Mouse (Mus musculus) ES-E14 (cell line): ENCODE measurements at regions not wholly inside any gene's neighbourhood (a gene's known extent, or its start where the extent isn't known, plus 50 kb on each side); places are given as distances from the start of the nearest gene placed in this dataset.

Source experiments
- CHD2 ChIP-seq: IDR thresholded peaks from 2 replicates; pipeline ENCODE4 v1.6.1; 2014; ENCODE audit warnings: mild to moderate bottlenecking, low read depth, low read length, inconsistent platforms
- HCFC1 ChIP-seq: IDR thresholded peaks from 2 replicates; pipeline ENCODE4 v1.6.1; 2012; ENCODE audit warnings: low read length, inconsistent platforms, borderline replicate concordance; ENCODE audit not compliant: insufficient read depth
- MAFK ChIP-seq: IDR thresholded peaks from 2 replicates; pipeline ENCODE4 v1.6.1; 2014; ENCODE audit warnings: mild to moderate bottlenecking, low read depth, low read length, inconsistent platforms; ENCODE audit not compliant: insufficient read depth
- ZC3H11A ChIP-seq: IDR thresholded peaks from 2 replicates; pipeline ENCODE4 v1.6.1; 2012; ENCODE audit warnings: low read depth, mild to moderate bottlenecking, inconsistent platforms, low read length, borderline replicate concordance
- ZNF384 ChIP-seq: IDR thresholded peaks from 2 replicates; pipeline ENCODE4 v1.6.1; 2012; ENCODE audit warnings: low read depth, low read length, inconsistent platforms

DNA sequence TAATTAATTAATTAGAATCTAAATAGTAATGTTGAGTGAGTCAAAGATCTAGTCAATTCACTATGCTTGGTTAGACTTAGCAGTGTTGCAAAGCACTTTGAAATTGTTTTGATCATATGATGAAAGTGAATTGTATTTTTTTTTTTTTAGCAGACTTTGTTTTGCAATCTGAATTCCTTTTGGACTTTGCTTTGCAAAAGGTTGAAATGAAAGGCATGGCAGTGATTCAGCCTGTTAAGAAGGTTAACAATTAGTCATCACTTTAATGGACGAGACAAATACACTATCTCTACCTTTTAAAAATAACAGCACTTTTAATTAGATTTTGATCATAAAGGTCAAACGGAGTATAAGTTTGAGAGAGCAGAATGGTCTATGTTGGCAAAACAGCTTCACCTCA is 266.9 kb upstream of the Kcnj16 start:
- no peak for TF ChIP-seq CHD2
- no peak for TF ChIP-seq HCFC1
- no peak for TF ChIP-seq ZNF384
- no peak for TF ChIP-seq ZC3H11A
- no peak for TF ChIP-seq MAFK
